Mouse (Mus musculus): ENCODE measurements at regions not wholly inside any gene's neighbourhood (a gene's known extent, or its start where the extent isn't known, plus 50 kb on each side); places are given as distances from the start of the nearest gene placed in this dataset.
A peak's percentile ranks its signal among the peaks of the same experiment; 100 is the strongest.

GRCm38 (mm10) chr17:52195804-52196203 lies 362.7 kb upstream of the Satb1 start:
- DNase-seq = no peak

- DNase-seq = no peak
Measured at GRCm38 (mm10) chr17:52191064-52191682, 358.1 kb upstream of the Satb1 start.

GRCm38 (mm10) chr17:52182706-52183105 lies 349.6 kb upstream of the Satb1 start:
- DNase-seq = peak; percentile 14

- no peak for DNase-seq
Measured at GRCm38 (mm10) chr17:52177996-52178395, 344.9 kb upstream of the Satb1 start.

DNA sequence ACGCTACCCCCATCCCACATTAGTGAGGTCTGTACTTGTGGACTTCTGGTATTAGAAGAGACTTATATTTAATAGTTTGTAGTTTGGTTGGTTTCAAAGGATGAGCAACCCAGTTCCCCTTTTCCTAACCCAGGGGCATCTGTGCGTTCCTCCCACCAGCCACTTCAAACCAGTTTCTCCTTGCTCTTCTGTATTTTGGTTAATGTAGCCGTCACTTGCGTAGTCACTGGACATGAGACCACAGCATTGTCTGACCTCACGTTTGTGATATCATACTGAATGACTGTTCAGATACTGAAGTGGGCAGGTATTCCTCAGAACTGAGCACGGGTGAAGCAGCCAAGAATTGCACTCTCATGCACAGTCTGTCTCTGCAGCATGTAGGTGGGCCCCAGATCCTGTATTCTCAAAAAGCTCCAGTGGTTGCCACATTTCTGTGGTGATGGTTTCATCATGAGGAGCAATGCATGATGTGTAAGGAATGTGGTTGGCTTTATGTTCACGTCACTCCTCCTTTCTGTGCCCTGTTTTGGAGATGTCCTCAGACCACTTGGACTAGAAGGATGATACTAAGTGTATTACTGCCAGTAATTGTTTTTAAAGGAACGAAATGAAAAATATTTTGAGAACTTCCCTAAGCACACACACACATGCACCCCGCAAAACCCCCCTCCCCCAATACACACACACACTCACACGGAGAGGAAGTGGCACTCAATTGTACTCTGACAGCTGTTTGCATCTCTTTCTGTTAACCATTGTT lies 335.2 kb upstream of the Satb1 start:
- DNase-seq = no peak

- DNase-seq = no peak
Measured at GRCm38 (mm10) chr17:52167658-52168057, 334.6 kb upstream of the Satb1 start.

- DNase-seq = no peak
Measured at GRCm38 (mm10) chr17:52165891-52166485, 332.9 kb upstream of the Satb1 start.

DNA sequence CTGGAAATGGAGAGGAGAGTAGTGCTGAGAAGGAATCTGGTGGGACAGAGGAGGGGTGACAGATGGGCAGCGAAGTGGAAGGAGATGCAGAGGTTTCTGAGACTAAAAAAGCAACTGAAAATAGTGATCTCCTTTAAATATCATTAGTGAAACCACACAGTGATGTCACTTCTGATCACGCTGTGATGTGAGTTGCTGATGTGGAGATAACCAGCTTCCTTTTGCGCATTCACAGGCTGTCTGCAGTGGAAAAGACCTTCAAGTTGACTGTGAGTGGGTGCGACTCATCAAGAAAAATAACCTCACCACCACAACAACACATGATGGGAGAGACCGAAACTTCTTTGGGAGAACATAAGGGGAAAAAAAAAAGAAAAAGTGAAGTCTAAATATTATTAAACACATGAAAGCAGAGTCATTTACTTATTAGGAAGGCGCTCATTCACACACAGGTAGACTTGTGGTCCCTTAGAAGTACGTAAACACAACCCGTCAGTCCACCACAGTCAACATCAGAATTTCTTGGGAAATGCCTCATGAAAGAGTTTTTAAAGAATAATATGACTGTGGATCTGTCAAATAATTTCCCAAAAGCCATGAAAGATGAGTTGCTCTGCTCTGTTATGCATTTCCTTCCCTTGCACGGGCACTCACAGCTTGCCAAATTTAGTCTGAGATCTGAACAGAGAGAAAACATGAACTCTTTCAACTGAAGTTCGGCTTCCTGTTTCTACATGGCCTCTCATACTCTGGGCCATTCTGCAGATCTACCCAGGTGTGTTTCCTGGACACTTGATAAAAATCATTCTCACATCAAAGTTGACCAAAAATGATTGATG lies 329.7 kb upstream of the Satb1 start:
- DNase-seq = no peak

DNA sequence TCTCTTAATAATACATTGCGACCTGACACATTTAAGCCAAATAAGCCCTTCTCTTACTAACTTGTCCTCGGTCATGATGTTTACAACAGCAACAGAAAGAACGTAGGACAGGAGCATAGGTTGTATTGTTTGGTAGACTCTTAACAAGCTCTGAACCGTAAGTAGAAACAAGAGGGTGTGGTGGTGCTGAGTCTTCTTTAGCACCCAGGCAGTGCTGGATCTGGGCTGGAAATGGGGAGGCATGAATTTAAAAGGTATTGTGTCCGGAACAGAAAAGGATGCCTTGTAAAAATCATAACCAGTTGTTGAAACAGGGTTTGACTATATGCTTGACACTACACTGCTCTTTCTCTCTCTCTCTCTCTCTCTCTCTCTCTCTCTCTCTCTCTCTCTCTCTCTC lies 317.4 kb upstream of the Satb1 start:
- DNase-seq = no peak

DNA sequence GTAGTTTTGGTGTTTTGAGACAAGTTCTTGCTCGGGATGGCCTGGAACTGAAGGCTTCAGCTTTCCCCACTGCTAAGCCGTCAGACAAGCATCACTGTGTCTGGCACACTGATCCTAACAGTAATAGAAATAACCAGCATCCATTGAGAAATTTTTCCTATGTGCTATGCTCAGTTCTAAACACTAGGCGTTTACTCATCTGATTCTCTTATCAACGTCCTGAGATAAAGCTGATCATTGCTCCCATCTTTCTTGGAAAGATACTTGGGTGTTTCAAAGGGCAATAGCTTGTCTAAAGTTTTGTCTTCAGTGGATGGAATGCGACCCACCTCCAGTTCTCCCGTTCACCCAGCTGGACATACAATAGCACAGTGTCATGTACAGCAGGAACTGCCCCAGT lies 316.7 kb upstream of the Satb1 start:
- DNase-seq = no peak

GRCm38 (mm10) chr17:52149068-52149467 lies 316.0 kb upstream of the Satb1 start:
- DNase-seq = no peak

DNA sequence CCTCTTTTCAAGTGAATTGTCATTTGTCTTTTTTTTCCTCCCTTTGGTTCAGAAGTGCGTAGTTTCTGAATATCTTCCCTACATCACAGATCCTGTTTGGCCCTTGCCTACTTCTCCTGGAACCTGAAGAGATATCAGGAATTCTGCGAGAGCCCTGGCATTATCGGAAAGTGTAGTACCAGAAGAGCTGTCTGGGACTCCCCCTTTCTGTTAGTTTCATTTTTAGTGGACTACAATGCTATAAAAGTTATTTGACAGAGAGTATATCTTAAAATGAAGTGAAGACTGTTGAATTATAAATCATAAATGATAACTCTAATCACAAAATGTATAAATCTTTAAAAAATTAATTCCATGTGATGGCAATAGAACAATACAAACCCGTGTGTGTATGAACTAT lies 270.8 kb upstream of the Satb1 start:
- DNase-seq = no peak

- no peak for DNase-seq
Measured at GRCm38 (mm10) chr17:52085834-52086233, 252.7 kb upstream of the Satb1 start.

DNA sequence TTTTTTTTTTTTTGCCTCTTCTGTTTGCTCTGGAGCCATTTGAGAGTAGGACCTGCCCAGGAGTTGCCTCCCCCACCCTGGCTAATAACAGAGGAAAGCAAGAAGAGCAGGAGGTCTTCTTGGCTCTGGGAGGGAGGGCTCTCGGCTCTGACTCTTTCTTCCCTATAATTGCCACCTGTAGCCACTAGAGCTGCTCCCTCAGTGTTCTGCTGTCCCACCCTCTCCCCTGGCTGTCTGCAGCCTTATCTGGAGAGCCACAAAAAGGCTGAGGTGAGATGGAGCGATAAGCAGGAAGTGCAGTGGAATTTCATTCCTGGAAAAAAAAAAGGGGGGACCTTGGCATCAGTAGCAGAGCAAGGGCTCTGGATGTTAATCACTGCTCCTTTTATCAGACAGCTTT lies 251.4 kb upstream of the Satb1 start:
- no peak for DNase-seq

- no peak for DNase-seq
Measured at GRCm38 (mm10) chr17:52079316-52079715, 246.2 kb upstream of the Satb1 start.

GRCm38 (mm10) chr17:52078496-52078895 lies 245.4 kb upstream of the Satb1 start:
- DNase-seq = no peak

DNA sequence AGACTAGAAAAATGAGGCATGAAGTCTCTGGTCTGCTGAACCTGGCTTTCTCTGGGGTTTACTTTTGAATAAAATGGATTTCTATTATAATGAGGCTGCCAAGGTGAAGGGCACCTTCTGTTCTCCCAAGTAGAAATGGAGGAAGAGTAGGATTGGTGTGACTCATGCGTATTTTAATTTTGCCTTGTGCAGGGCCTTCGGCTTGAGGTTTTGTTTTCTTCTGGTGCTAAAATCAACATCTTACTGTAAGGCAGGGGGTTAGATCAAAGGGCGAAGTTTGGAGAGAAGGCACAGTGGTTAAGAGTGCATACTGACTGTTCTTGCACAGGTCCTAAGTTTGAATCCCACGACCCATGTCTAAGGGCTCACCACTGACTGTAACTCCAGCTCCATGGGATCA lies 244.9 kb upstream of the Satb1 start:
- DNase-seq = no peak

DNA sequence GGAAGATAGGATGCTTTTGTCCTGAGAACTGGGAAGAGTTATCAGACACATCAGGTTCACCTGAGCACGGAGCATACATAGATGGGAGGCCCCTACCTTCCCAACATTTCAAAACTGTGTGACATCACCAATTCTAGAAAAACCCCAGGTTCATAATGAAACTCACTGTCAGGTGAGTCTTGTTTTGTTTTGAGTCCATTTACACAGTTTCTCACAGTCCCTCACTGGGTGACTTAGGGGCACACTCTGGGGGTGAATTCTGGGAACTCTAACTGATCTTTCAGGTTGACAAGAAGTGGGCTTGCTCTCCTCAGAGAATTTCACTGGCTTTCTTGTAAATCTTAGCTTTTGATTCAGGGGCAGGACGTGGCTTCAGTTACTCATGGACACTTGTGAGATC lies 243.7 kb upstream of the Satb1 start:
- DNase-seq = no peak

GRCm38 (mm10) chr17:52067721-52068120 lies 234.6 kb upstream of the Satb1 start:
- no peak for DNase-seq

- DNase-seq = no peak
Measured at GRCm38 (mm10) chr17:52064618-52065017, 231.5 kb upstream of the Satb1 start.

- DNase-seq = no peak
Measured at GRCm38 (mm10) chr17:52063121-52063520, 230.0 kb upstream of the Satb1 start.

GRCm38 (mm10) chr17:52062096-52062665 lies 229.1 kb upstream of the Satb1 start:
- DNase-seq = no peak

GRCm38 (mm10) chr17:52036479-52036878 lies 203.4 kb upstream of the Satb1 start:
- no peak for DNase-seq

All from heart, postnatal 4 days (tissue).